Mouse (Mus musculus) midbrain, embryonic 16.5 days (tissue): Measurements from ENCODE around the gene Sept9. TPM values are rescaled to one million over a fixed set of nuclear protein-coding genes. Genes with fewer than 3 reads are reported as not detected.

ENCODE experiments used
- ATAC-seq: fragments of 200-750 bp; cut with Nextera tagmentation; 2 replicates; pipeline ENCODE4 v1.8.0; 2017; ENCODE audit warnings: moderate TSS enrichment
- H3K27ac ChIP-seq: fragments of 300-500 bp; sonication (generic); 2 replicates; pipeline ENCODE4 v1.5.1; 2014; ENCODE audit warnings: mild to moderate bottlenecking, low read length, mixed read lengths
- H3K27me3 ChIP-seq: fragments of 300-500 bp; sonication (generic); 2 replicates; pipeline ENCODE4 v1.6.1; 2014; ENCODE audit warnings: low read depth, low read length, mixed read lengths; ENCODE audit not compliant: control insufficient read depth, insufficient read depth
- H3K36me3 ChIP-seq: fragments of 300-500 bp; sonication (generic); 2 replicates; pipeline ENCODE4 v1.6.1; 2014; ENCODE audit warnings: mild to moderate bottlenecking, low read length, moderate library complexity, mixed read lengths; ENCODE audit not compliant: control insufficient read depth, insufficient read depth
- H3K4me1 ChIP-seq: fragments of 300-500 bp; sonication (generic); 2 replicates; pipeline ENCODE4 v1.6.1; 2014; ENCODE audit warnings: mild to moderate bottlenecking, low read length, mixed read lengths; ENCODE audit not compliant: control insufficient read depth, insufficient read depth
- H3K4me2 ChIP-seq: fragments of 300-500 bp; sonication (generic); 2 replicates; pipeline ENCODE4 v1.6.1; 2014; ENCODE audit warnings: mild to moderate bottlenecking, low read length, mixed read lengths
- H3K4me3 ChIP-seq: fragments of 300-500 bp; sonication (generic); 2 replicates; pipeline ENCODE4 v1.5.1; 2014; ENCODE audit warnings: low read depth, mild to moderate bottlenecking, low read length, moderate library complexity, mixed read lengths
- H3K9ac ChIP-seq: fragments of 300-500 bp; sonication (generic); 2 replicates; pipeline ENCODE4 v1.6.1; 2014; ENCODE audit warnings: low read depth, low read length, mixed read lengths
- H3K9me3 ChIP-seq: fragments of 300-500 bp; sonication (generic); replicated peaks from 2 replicates; pipeline ENCODE4 v1.6.1; 2014; ENCODE audit warnings: mild to moderate bottlenecking, low read length, mixed read lengths; ENCODE audit not compliant: control insufficient read depth, poor library complexity, severe bottlenecking
- WGBS: fragments of 180-500 bp; shearing (Covaris S2); extraction: QIAGEN DNeasy Blood & Tissue Kit; methylation state at CpG from one replicate; pipeline ENCODE4 v1.1.7; 2014; 5-methylcytosine and 5-hydroxymethylcytosine counted together
- polyA plus RNA-seq: library from polyadenylated mRNA; unstranded; fragments of >200 nt; fragmentation: Nextera tagmentation; extraction: Ambion mirVana; gene quantifications from 2 replicates; pipeline ENCODE4 v1.2.1, GENCODE M21; 2015

The Sept9 gene
- polyA plus RNA-seq, 1 experiment from 2014 or later, result 103 TPM

GRCm38 (mm10) chr11:117169801-117170565 is 29.5 kb upstream of the Sept9 start:
- Histone ChIP-seq H3K4me1 (peaks cover 13% of the 10 kb centered on the region), H3K4me3 (no peak overlapping the region), H3K4me2 (no peak overlapping the region), H3K27me3 (no peaks in the 10 kb centered on the region), H3K9ac (no peak overlapping the region), H3K9me3 (no peaks in the 10 kb centered on the region), H3K27ac (peak overlapping the region; percentile 33; the same call in 1 of the 2 replicates), H3K36me3 (no peaks in the 10 kb centered on the region)
- ATAC-seq, result no peak
- 80% methylated on average over 19 of the region's 19 CpGs for WGBS

- H3K4me3 ChIP-seq, result no peak overlapping the region
Observed at GRCm38 (mm10) chr11:117174098-117174892, 25.2 kb upstream of the Sept9 start.

GRCm38 (mm10) chr11:117174924-117175323 is 24.5 kb upstream of the Sept9 start:
- Histone ChIP-seq H3K4me2 (peak overlapping the region; percentile 28; the same call in 1 of the 2 replicates), H3K9ac (no peak overlapping the region), H3K27me3 (no peaks in the 10 kb centered on the region), H3K4me3 (no peak overlapping the region), H3K27ac (no peak overlapping the region), H3K9me3 (no peaks in the 10 kb centered on the region; the same call in 1 of the 2 replicates), H3K4me1 (peaks cover 10% of the 10 kb centered on the region), H3K36me3 (no peaks in the 10 kb centered on the region)
- WGBS, result 53% methylated on average over 15 of the region's 15 CpGs
- no peak for ATAC-seq

More at GRCm38 (mm10) chr11:117174098-117174892, 25.2 kb upstream of the Sept9 start:
- WGBS, result 51% methylated on average over 18 of the region's 18 CpGs
- no peak overlapping the region for H3K9ac ChIP-seq
- no peaks in the 10 kb centered on the region for H3K9me3 ChIP-seq
- no peak overlapping the region for H3K27ac ChIP-seq
- H3K4me2 ChIP-seq, result peak overlapping the region; percentile 28
- no peak for ATAC-seq
- peaks cover 11% of the 10 kb centered on the region for H3K4me1 ChIP-seq
- no peaks in the 10 kb centered on the region for H3K36me3 ChIP-seq
- H3K27me3 ChIP-seq, result no peaks in the 10 kb centered on the region

GRCm38 (mm10) chr11:117175472-117175871 is 24.0 kb upstream of the Sept9 start:
- H3K9me3 ChIP-seq, result no peaks in the 10 kb centered on the region; the same call in 1 of the 2 replicates
- H3K9ac ChIP-seq, result no peak overlapping the region
- no peaks in the 10 kb centered on the region for H3K27me3 ChIP-seq
- H3K4me2 ChIP-seq, result no peak overlapping the region
- 78% methylated on average over 12 of the region's 12 CpGs for WGBS
- ATAC-seq, result no peak
- no peak overlapping the region for H3K4me3 ChIP-seq
- no peaks in the 10 kb centered on the region for H3K36me3 ChIP-seq
- peaks cover 8% of the 10 kb centered on the region; the same call in 1 of the 2 replicates for H3K4me1 ChIP-seq
- H3K27ac ChIP-seq, result no peak overlapping the region

DNA sequence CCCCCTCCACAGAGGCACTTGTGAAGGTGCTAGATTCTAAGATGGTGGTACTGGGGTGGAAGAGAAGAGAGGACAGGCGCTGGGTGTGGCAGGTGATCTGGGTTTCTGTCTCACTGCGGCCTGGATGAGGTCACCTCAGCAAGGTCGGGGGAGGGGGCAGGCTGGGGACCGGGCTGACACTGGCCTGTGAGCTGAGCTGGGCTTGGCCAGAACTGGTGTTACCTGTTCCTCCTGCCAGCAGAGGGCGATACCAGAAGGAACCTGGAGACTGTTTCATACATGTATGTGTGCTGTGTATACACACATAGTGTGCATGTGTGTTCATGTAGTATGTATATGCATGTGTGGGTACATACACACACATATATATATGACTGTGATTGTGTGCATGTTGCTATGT is 23.2 kb upstream of the Sept9 start:
- Histone ChIP-seq H3K9me3 (peaks cover under 1% of the 10 kb centered on the region; the same call in 1 of the 2 replicates), H3K27ac (no peak overlapping the region), H3K4me1 (peaks cover 8% of the 10 kb centered on the region; the same call in 1 of the 2 replicates), H3K9ac (no peak overlapping the region), H3K27me3 (no peaks in the 10 kb centered on the region), H3K4me2 (no peak overlapping the region), H3K36me3 (no peaks in the 10 kb centered on the region), H3K4me3 (no peak overlapping the region)
- peak; percentile 40 for ATAC-seq
- WGBS, result 38% methylated on average over 5 of the region's 5 CpGs

DNA sequence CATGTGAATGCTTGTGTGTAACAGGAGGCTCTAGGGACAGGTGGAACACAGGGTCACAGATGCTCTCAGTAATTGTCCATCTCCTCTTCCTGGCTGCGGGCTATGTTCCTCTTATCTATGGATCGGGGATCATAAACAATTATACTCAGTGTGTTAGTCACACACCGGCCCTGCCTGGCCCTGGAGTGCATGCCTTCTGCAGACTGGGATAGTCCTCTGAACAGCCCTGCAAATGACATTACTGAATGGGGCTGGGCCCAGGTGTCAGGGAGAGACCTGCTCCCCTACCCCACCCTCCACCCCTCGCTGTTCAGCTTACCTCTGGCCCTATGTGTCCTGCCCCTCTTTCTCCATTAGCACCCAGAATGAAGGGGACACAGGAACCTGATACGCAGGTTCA is 22.6 kb upstream of the Sept9 start:
- ATAC-seq, result peak; percentile 64; the same call in 1 of the 2 replicates
- H3K27me3 ChIP-seq, result no peaks in the 10 kb centered on the region
- no peak overlapping the region for H3K4me3 ChIP-seq
- H3K9ac ChIP-seq, result no peak overlapping the region
- 76% methylated on average over 5 of the region's 5 CpGs for WGBS
- H3K4me2 ChIP-seq, result no peak overlapping the region
- H3K9me3 ChIP-seq, result peaks cover 5% of the 10 kb centered on the region; the same call in 1 of the 2 replicates
- H3K27ac ChIP-seq, result 0 out of 2 replicates have a peak overlapping the region, but pooled peaks have one; percentile 33
- peaks cover 8% of the 10 kb centered on the region; the same call in 1 of the 2 replicates for H3K4me1 ChIP-seq
- no peaks in the 10 kb centered on the region for H3K36me3 ChIP-seq

DNA sequence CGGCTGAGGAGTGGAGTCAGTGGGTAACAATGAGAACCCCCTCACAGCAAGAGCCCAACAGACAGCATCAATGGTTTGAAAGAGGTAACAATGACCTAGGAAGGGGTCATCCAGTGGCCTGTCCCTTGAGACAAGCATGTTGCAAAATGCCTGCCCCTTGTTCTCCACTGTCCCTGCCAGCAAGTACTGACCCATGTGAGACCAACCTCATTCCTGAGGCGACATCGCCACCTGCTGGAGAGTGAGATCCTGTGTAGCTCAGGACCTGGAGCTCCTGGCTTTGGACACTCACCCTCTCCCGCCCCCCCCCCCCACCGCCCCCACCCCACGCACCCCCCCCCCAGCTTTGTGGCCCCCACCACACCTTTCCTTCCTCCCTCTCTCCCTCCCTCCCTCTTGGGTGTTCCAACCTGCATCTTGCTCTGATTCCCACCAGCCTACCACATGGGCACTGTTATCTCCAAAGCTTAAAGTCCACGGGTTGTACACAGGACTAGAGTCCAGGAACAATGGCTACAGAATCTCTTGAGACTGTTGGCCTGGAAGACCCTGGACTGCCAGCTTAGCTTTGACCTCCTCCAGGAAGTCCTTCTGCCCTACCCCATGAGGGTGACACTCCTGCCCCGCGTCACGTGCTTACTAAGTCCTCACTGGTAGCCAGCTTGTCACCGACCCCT is 22.0 kb upstream of the Sept9 start:
- H3K27ac ChIP-seq, result 0 out of 2 replicates have a peak overlapping the region, but pooled peaks have one; percentile 33
- H3K9ac ChIP-seq, result no peak overlapping the region
- H3K4me3 ChIP-seq, result no peak overlapping the region
- H3K9me3 ChIP-seq, result peaks cover 11% of the 10 kb centered on the region; the same call in 1 of the 2 replicates
- WGBS, result 55% methylated on average over 8 of the region's 11 CpGs
- ATAC-seq, result peak; percentile 80
- peaks cover 8% of the 10 kb centered on the region; the same call in 1 of the 2 replicates for H3K4me1 ChIP-seq
- H3K36me3 ChIP-seq, result no peaks in the 10 kb centered on the region
- no peak overlapping the region for H3K4me2 ChIP-seq
- H3K27me3 ChIP-seq, result no peaks in the 10 kb centered on the region

DNA sequence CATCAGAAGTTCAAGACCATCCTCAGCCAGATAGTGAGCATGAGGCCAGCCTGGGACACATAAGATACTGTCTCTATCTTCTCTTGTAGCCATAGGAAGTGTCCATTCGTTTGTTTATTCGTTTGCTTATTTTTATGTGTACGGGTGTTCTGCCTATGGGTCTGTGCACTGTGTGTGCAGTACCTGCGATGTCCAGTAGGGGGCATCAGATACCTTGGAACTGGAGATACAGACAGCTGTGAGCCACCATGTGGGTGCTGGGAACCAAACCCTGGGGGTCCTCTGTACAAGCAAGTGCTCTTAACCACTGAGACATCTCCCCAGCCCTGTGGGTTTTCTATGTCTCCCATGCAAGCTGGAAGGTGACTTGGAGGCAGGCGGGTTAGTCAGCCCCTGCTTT is 19.6 kb upstream of the Sept9 start:
- Histone ChIP-seq H3K9ac (no peak overlapping the region), H3K4me2 (no peak overlapping the region), H3K4me3 (no peak overlapping the region), H3K27me3 (no peaks in the 10 kb centered on the region), H3K36me3 (no peaks in the 10 kb centered on the region), H3K27ac (no peak overlapping the region), H3K9me3 (peaks cover 13% of the 10 kb centered on the region; the same call in 1 of the 2 replicates), H3K4me1 (peaks cover 3% of the 10 kb centered on the region; the same call in 1 of the 2 replicates)
- ATAC-seq, result no peak
- WGBS, result 89% methylated on average over 5 of the region's 5 CpGs
